Mouse (Mus musculus): ENCODE data around the gene Mycbp2.
A peak's percentile ranks its signal among the peaks of the same experiment; 100 is the strongest.

Mycbp2 gene

DNA sequence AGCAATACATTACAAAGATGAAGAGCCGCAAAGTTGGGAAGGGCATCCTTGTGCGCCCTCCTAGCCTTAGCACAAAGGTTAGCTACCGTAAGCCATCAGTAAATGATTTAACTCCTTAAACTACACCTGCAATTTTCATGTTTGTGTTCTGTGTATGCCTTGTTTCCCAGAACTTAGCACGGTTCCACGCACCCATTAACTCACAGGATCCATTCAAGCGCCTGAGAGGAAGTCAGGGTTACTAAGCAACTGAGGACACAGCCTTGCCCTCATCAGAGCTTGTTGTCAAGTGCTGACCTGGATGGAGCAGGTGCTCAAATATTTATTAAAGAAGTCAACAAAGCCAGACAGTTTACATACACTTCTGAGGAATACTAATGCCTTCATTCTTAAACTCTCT lies 244.4 kb downstream of the Mycbp2 start:
- DNase-seq (ENCODE audit: low read depth) = no peak

DNA sequence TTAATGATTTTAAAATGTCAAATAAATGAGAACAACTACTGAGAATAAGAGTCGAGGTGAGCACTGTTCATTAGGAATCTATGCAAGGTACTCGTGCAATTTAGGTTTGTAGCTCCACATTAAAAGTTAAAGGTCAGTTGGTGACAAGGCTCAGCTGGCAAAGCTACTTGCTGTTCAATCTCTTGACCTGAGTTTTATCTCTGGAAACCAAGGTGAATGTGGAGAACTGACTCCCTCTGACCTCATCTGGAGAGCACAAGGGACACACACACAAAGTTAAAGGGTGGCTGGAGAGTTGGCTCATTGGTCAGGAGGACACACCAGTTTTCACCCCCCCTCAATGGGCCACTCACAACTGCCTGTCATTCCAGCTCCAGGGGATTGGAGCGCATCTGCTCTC lies 245.4 kb downstream of the Mycbp2 start:
- DNase-seq (ENCODE audit: low read depth) = no peak

DNA sequence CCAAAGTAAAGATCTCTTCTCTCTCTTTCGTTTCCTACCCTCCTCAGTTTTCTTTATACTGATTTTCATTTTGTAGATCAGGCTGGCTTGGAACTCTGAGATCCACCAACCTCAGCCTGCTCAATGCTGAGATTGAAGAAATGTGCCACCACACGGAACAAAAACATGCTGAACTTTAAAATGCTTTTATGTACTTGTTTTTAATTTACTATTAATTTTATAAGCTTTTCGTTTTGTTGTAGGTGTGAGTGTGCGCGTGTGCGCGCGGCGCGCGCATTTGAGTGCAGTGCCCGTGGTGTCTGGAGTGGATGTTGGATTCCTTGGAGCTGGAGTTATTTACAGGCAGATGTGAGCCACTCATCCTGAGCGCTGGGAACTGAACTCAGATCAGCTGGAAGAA lies 246.3 kb downstream of the Mycbp2 start:
- no peak for DNase-seq (ENCODE audit: low read depth)

DNA sequence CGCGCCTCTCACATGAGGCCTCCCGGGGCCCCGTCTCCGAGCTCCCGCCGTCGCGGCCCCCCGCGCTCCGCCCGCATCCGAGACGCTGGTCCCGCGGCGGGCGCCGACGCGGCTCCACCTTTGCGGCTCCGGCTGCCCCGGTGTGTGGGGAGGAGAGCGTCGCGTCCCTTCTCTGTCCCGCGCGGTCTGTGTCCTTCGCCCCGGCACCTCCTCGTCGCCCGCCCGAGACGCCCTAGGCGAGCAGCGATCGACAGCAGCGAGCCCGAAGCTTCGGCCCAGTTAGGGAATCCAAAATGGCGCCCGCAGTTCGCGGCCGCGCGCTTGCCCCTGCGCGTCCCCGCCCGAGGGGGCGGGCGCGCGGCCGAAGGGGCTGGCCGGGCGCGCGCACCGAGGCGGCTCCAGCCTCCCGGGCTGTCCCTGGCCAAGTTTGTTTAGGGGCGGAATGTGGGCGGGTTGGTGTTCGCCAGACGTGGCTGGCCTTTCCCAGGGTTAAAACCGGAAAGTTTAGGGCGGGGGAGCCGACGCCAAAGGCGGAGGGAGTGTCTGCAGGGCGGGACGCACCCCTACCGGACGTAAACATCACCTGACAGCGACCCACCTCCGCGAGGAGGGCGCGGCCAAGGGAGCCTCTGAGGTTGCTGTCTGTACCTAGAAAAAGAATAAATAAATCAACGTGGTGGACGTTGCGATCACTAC lies 247.2 kb downstream of the Mycbp2 start, which contains the start of gene Fbxl3:
Fbxl3 (minus strand) TSS at position 329 of the 696 bp plus-strand sequence.
- DNase-seq (ENCODE audit: low read depth) = peak; percentile 95

DNA sequence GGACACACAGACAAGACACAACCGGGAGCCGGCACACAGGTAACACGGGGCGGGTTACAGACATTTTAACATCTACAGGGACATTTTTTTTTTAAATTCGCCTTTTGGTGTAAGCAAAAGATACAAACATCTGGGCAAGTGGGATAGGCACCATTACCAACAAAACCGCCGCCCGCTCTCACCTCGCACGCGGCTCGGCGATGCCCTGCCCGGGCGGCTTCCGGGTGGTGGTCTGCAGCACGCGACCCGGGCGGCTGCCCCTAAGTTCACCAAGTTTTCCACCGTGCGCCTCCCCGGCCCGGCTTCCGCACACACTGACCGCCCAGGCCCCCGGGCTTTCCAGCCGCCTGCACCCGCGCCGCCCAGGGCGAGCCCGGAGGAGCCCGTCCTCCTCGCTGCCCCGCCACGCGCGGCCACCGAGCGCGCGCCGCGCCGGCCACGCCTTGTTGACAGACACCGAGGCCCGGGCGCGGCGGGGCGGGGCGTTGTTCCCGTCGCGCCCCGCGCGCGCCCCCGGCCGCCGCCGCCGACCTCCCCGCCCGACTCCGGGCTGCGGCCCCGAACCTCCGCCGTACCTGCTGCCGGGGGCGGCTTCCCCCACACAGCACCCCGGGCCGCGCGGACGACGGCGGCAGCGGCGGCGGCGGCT lies 247.9 kb downstream of the Mycbp2 start:
- peak; percentile 92 for DNase-seq (ENCODE audit: low read depth)

DNA sequence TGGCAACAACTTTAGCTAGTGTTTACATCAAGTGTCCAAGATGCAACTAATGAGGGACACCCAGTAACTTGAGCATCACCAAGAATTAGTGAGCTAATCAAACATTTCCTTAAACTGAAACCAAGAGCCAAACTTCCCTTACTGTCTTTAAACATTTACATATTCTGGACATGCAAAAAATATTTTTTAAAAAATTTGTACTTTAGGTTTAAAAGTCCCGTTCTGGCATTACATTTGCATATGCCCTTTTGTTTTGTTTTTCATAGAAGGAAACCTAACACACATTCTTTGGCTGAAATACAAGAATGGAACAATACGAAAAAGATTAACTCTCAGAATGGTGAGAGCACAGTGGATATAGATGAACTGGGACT lies 248.4 kb downstream of the Mycbp2 start:
- no peak for DNase-seq (ENCODE audit: low read depth)

DNA sequence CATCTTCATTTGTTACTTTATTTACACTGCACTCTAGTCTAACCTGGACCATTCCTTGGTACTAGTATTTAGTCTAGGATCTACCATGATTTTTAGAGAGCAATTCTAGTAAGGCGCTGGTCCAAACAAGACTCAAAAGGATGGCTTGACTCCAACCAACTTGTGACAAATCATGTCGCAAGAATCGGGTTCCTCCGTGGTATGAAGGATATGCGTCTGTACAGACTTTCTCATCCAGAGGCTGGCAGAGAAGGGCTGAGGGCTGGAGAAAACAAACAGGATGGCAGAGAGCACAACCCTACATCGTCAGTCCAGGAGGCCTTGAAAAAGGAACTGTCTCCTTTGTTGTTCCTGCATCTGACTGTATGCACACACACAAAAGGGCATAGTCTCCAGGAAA lies 250.0 kb downstream of the Mycbp2 start:
- peak; percentile 48 for DNase-seq (ENCODE audit: low read depth)

DNA sequence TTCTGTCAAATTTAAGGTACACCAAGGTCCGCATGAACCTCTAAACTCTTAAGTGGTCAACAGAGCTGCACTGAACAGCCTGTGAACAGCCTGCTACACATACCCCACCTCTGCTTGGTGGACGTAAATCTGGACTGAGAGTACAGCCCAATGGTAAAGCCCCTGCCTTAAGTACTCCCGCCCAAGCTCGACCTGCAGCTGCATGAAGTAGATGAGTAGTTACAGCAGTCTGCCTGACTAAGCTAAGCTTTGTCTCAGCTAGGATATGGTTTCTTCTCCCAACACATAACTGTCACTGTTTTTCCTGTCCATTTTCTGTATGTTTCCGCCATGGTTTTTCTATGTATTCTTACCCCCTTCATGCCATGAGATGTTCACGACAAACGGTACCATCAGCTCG lies 250.8 kb downstream of the Mycbp2 start:
- no peak for DNase-seq (ENCODE audit: low read depth)

DNA sequence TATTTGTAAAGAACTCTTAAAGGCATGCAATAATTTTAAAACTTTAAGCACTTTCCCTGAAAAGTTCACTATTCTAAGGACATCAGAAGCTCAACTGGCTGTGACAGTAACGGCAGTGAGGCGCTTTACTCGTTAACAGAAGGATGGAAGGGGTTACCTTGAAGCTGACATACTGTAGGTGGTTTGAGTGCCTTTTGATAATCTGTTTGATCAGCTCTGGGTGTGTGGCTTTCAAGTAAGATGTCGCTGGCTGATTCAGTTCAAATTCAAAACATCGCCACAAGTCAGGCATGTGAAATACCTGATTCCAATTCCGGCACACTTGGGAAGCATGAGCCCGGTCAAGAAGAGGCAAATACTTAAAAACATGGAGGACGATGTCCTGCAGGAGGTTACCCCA lies 251.6 kb downstream of the Mycbp2 start:
- no peak for DNase-seq (ENCODE audit: low read depth)

DNA sequence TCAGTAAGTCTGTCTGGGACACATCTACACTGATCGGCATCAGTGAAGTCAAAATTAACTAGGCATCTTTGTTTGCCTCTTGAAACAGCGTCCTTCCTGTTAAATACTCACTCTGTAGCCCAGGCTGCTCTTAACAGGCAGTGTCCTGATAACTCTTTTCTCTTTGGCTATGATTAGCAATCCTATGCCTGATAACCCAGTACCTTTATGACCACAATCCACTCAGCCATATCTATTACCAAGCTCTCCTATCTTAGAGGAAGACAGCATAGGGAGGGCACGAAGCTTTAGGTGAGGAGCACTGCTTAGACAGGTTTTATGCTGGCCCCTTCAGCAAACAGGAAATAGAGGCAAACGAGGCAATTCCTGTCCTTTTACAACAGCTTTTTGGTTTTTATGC lies 252.9 kb downstream of the Mycbp2 start:
- DNase-seq (ENCODE audit: low read depth) = no peak

DNA sequence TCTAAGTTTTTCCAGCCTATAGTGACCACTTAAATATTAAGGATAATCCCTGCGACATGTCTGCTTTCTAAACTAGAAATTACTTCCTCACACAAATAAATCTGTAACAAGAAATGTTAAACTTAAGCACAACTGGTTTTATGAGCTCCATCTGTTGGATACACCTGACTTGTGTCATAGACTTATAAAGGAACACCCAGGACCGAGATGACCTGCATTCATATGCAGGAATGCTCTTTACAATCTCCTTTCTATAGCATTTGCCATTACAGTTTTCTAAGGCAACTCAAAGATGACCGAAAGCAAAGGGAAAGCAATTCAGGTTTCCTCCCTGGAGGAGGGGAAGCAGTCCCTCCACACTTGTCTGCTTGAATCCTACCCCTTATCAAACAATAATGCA lies 253.4 kb downstream of the Mycbp2 start:
- no peak for DNase-seq (ENCODE audit: low read depth)

DNA sequence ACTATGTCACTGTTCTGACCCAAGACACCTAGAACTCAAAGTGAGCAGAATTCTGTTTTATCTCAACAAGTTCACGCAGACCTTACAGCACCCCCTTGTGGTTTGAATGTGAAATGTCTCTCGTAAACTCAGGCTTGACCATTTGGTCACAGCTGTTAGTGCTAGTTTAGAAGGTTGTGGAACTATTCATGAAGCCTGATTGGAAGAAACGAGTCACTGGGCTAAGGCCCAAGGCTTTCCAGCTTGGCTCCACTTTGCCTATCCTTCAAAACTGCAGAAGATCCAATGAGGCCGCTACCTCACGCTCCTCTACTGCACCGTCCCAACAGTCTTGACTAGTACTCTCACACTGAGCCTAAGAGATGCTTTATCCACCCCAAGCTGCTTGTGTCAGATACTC lies 258.0 kb downstream of the Mycbp2 start:
- peak; percentile 78 for DNase-seq (ENCODE audit: low read depth)

DNA sequence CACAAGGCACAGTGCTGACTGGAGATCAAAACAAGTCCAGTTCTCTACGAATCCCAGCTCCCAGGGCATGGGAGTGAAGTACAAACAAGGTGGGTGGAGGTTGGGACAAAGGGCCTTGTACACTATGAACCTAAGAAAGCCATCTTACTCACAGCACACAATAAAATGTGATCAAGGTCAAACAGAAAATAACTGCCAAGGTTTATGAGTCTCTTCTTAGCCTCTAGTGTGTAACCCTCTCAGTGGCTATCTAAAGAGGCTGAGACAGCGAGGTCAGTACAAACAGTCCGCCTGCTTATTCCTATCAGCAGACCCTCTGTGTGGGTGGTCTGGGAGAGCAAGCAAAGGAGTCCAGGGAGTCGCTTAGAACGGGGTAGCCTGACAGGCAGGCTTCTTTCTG lies 258.8 kb downstream of the Mycbp2 start:
- no peak for DNase-seq (ENCODE audit: low read depth)

DNA sequence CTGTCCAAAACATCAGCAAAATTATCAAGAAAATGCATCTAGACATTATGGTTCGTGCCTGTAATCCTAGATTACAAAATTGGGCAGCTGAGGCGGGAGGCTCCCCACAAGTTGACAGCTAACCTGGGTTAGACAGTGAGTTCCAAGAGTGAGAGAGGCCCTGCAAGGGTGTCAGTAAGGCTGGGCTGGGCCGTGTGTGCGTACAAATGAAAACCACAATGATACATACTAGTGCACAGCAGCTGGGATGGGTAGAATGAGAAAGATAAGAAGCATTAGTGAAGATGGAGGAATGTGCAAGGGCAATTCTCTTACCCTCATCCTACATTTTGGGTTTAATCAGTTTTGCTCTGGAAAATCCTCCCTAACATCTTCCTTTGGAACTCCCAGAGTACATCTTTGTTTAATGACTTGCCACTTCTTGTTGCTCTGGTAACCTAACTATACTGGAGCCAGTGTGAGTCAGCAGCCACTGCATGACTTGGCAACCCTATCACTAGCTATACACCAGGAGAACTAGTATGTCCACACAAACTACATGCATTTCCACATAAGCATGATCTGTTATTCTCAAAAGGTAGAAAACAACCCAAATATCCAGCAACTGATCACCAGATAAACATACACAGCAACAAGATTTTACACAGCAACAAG lies 259.8 kb downstream of the Mycbp2 start:
- peak; percentile 72 for DNase-seq (ENCODE audit: low read depth)

DNA sequence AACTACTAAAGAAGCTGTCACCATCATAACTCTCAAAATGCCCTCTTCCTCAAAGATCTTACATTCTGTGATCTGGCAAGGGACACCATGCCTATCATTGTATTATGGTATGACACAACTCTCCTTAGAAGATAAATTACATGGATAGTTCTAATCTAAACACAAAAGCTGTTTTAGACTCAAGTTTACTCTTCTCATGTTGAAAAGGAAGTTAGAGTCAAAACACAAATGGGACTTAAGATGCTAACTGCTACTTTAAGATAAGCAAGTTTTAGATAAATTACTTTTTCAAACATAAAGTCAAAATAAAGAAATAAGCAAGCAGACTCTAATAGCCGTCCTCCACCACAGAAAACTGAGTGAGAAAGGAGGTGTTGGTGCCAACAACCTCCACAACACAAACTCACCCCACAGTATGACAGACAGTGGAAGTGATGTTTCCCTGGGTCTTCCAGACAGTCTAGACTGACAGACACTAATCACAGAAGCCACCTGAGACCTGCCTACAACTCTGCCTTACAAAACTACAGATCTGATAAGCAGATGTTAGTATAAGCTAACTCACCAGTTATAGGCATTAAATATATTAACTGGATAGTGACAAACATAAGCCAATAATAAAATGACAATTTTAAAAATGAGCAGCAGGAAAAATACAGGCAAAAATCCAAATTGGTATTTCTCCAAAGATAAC lies 260.6 kb downstream of the Mycbp2 start:
- DNase-seq (ENCODE audit: low read depth) = no peak

DNA sequence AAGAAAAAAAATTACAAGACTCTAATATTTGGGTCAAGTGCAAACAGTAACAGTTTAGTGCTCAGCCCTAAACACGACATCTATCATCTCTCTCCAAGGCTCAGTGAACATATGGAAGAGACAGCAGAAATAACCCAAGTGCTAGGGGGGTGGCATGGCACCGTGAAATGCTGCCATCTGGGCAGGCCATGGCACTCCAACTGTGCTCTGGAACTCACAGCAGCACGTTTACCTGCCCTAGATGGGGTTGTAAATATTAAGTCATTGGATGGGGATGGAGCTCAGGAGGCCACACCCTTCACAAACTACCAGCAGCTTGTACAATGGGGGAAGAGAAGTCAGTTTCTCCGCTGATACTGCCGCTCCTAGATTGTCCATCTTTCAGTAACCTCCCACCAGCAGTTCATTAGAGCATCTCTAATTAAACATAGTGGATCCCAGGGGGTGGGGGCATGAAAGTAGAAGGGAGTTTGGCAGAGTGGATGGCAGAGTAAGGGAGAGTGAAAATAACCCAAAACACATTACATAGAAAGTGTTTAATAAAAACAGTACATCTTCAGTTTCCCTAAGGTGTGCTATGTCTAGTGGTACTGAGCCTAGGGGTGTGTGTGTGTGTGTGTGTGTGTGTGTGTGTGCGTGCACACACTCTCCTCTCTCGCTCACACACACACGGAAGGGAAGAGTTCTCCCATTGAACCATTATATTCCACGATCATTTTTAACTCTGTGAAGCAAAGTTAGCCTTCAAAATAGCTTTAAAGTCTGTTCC lies 267.2 kb downstream of the Mycbp2 start:
- DNase-seq (ENCODE audit: low read depth) = no peak

DNA sequence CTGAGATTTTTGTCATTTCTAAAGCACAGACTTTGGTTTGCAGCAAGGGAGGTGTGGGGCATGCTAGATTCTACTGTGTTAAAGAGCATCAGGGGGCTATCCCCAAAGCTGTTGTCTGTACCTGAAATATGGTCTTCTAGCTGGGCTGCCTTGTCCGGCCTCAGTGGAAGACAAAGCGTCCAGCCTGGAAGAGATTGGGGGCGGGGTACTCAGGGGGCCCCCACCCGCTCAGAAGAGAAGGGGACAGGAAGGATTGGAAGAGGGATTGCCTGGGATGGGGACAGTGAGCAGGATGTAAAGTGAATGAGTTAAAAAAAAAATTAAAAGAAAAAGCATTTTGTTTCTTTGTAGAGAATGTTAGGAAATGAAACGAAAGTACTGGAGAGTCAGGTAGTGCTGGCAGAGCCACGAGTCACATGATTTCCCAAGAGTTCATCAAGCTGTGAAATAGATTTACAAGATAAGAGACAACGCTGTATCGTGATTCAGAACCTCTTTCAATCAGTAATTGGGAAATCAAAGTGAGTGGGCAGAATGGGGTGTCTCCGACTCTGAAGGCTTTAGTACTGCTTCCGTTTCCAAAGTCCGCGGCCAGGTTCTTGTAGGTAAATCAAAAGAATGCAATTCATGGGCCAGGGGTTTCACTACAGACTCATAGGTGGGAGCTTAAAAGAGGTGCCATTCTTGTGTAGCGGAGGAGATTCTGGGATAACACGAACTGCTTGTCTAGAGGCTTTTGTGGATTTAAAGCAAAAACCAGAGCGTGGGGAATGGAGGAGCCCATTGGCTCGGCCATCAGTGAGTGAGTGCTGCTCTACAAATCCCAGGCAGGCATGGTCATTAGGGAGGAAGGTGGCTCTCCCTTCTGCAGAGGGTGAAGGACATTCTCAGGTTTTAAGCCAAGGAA lies 268.4 kb downstream of the Mycbp2 start:
- DNase-seq (ENCODE audit: low read depth) = no peak

DNA sequence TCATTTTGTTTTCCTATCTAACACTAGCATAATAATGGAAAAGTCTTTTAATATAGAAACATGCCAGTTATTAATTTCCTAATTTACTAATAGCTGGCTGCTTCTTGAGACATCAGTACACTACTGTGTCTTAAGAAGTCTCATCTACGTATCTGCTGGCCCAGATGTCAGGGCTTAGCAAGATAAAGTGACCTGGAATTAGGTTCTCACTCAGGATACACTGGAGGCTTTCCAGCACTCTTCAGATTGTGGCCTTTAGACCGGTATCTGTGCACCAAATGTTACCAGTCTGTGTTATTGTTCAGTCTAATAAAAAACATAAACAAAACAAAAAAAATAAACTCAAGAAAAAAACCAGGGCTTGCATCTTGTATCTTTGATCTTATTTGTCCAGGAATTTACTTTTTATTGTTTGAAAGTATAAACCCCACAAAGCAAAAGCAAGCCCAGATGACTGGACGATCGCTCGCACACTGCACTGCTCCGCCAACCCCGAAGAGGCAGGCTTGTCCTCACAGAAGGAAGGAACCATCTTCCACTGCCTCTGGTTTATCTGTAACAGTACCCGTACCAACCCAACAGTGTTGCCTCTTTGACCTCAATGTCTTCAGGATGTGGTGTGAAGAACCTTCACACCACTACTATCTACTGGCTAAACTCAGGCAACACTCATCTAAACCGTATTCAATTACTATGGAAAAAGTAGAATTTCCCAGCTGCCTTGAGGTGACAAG lies 269.2 kb downstream of the Mycbp2 start:
- DNase-seq (ENCODE audit: low read depth) = no peak

DNA sequence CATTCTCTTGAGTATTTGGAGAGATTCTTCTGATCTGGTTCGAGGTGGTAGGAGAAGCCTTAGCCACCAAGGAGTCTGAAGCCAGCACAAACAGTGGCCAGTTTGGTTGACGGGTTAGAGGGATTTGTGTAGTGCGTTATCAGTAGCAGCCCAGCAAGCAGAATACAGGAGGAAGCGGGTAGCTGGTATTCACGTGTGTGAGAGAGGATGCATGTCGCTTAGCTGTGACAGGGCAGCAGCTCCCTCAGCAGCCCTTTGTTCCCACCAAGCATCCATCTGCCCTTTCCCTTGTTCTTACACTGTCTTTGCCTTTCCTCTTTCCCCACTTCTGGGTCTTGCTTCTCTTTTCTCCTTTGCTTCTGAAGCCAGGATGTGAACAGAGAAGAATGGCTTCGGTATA lies 271.4 kb downstream of the Mycbp2 start:
- DNase-seq (ENCODE audit: low read depth) = no peak

DNA sequence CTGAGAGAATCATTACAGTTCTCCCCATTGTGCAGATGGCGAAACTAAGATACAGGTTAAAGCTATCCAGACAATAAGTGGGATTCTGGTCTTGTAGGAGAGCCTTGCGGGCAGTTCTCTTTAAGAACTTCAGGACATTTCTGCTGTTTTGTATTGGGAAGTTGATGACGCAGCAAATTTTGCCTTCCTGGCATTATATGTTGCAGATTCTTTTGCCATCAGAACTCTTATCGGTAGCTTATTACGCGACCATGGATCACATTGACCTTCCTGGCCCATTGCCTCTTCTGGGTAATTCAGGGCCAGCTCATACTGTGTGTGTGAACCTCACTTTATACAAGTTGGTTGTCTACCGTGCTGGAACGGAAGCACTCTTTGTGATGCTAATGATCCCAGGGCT lies 272.8 kb downstream of the Mycbp2 start:
- no peak for DNase-seq (ENCODE audit: low read depth)
